Mouse (Mus musculus): ENCODE results near the gene Kcnj15.

DNA sequence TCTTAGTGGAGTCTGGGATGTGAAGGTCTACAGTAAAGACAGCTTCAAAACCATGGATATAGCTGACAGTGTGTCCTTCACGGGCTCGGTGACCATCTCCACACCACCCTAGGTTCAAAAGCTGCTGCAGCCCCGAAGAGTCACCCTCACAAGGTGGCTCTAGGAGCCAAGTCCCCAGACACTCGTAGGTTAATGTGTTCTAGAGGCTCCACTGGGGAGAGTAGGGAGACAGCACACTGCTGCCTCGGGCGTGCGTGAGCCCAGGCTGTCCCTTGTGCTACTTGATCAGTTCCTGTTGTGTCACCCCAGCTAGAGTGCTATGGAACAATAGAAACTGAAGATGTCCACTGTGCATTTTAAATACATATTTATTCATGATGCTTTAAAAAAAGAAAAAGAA is 41.0 kb upstream of the Kcnj15 start:
- TF ChIP-seq HCFC1 (IDR thresholded peaks at IDR 0.05; ENCODE audit: borderline replicate concordance, insufficient read depth, low read length), result no peak
- TF ChIP-seq ZC3H11A (IDR thresholded peaks at IDR 0.05; ENCODE audit: borderline replicate concordance, low read depth, low read length), result no peak
